Mouse (Mus musculus) brown adipose tissue, adult 24 weeks (tissue): ENCODE data around the gene Pip5k1b. TPM values are rescaled to one million over a fixed set of nuclear protein-coding genes. Genes with fewer than 3 reads are reported as not detected.

Experiments used
- H3K27ac ChIP-seq: fragments of 200-500 bp; replicated peaks from 2 replicates; pipeline ENCODE4 v1.5.1; 2012; ENCODE audit warnings: low read depth, mild to moderate bottlenecking, low read length
- H3K4me1 ChIP-seq: fragments of 200-500 bp; 2 replicates; pipeline ENCODE4 v1.6.1; 2012; ENCODE audit warnings: low read length, mixed read lengths; ENCODE audit not compliant: control insufficient read depth, insufficient read depth, insufficient read length
- H3K4me3 ChIP-seq: fragments of 200-500 bp; 2 replicates; pipeline ENCODE4 v1.5.1; 2012; ENCODE audit warnings: low read depth, mild to moderate bottlenecking, low read length, moderate library complexity; ENCODE audit not compliant: insufficient read depth
- polyA plus RNA-seq: library from polyadenylated mRNA; stranded (reverse); fragments of >200 nt; gene quantifications from 2 replicates; pipeline ENCODE4 v1.2.4, GENCODE M21; 2012; ENCODE audit not compliant: missing spikeins, insufficient read depth, insufficient read length

The Pip5k1b gene
- polyA plus RNA-seq: not detected in 2 replicates

- Histone ChIP-seq H3K4me1 (no peaks in the 10 kb centered on the region), H3K27ac (no peak within 1 kb of the TSS), H3K4me3 (peak within 1 kb of the TSS; percentile 75)
Measured at GRCm38 (mm10) chr19:24555466-24555903, at the start of gene Pip5k1b. Gene Pip5k1b (minus strand): TSS chr19:24555872.

- Histone ChIP-seq H3K27ac (no peak overlapping the region), H3K4me1 (no peaks in the 10 kb centered on the region), H3K4me3 (no peak overlapping the region)
Measured at GRCm38 (mm10) chr19:24604105-24604504, 48.4 kb upstream of the Pip5k1b start.

- Histone ChIP-seq H3K4me1 (no peaks in the 10 kb centered on the region), H3K27ac (no peak overlapping the region), H3K4me3 (no peak overlapping the region)
Measured at GRCm38 (mm10) chr19:24603431-24603830, 47.8 kb upstream of the Pip5k1b start.

GRCm38 (mm10) chr19:24586726-24587125 lies 31.1 kb upstream of the Pip5k1b start:
- H3K4me1 ChIP-seq: no peaks in the 10 kb centered on the region
- H3K4me3 ChIP-seq: no peak overlapping the region
- no peak overlapping the region for H3K27ac ChIP-seq

- Histone ChIP-seq H3K4me1 (no peaks in the 10 kb centered on the region), H3K4me3 (no peak overlapping the region), H3K27ac (no peak overlapping the region)
Measured at GRCm38 (mm10) chr19:24585171-24585570, 29.5 kb upstream of the Pip5k1b start.

GRCm38 (mm10) chr19:24583956-24584355 lies 28.3 kb upstream of the Pip5k1b start:
- no peaks in the 10 kb centered on the region for H3K4me1 ChIP-seq
- H3K4me3 ChIP-seq: no peak overlapping the region
- H3K27ac ChIP-seq: no peak overlapping the region

GRCm38 (mm10) chr19:24576125-24576524 lies 20.5 kb upstream of the Pip5k1b start:
- Histone ChIP-seq H3K27ac (no peak overlapping the region), H3K4me1 (peaks cover 2% of the 10 kb centered on the region; the same call in 1 of the 2 replicates), H3K4me3 (no peak overlapping the region)

GRCm38 (mm10) chr19:24571756-24572181 lies 16.1 kb upstream of the Pip5k1b start:
- Histone ChIP-seq H3K4me3 (no peak overlapping the region), H3K27ac (no peak overlapping the region), H3K4me1 (peaks cover 2% of the 10 kb centered on the region; the same call in 1 of the 2 replicates)

- Histone ChIP-seq H3K4me1 (peaks cover 2% of the 10 kb centered on the region; the same call in 1 of the 2 replicates), H3K27ac (no peak overlapping the region), H3K4me3 (no peak overlapping the region)
Measured at GRCm38 (mm10) chr19:24570969-24571368, 15.3 kb upstream of the Pip5k1b start.

DNA sequence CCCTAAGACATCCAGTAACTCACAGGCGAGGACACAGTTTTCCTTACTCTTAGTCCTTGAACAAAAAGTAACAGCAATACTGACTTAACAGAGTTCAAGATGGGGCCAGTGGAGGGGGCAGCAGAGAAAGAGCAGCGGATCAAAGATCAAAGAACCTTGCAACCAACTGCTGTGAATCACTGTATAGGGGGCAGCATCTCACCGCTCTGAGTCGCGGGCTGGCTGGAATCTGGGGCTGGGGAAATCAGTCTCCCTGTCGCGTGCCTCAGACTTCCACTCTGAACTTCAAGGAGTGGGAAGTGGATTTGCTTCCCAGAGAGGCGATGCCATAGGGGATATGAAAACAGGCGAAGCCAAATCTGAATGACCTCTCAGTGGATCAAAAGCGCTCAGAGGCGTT lies 1.8 kb upstream of the Pip5k1b start:
- H3K27ac ChIP-seq: no peak overlapping the region
- H3K4me3 ChIP-seq: no peak overlapping the region
- no peaks in the 10 kb centered on the region for H3K4me1 ChIP-seq

DNA sequence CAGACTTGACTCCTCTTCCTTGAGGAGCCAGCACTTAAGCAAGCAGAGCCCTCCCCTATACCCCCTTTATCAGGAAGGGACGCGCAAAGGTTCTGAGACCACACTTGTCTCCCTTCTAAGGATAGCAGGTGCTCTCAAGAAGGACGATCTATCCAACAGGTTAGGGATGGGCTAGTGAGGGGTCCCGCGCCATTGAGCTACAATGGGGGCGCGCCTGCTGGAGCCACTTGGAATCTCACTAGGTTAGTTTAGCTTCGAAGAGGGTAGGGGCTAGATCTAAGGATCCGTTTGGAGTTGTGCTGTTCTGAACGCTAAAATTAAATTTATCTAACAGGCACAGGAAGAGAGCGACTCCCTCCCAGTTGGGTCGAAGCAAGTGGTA lies 904 bp upstream of the Pip5k1b start:
- Histone ChIP-seq H3K4me3 (peak overlapping the region; percentile 75; the same call in 1 of the 2 replicates), H3K4me1 (no peaks in the 10 kb centered on the region), H3K27ac (no peak overlapping the region)

- no peaks in the 10 kb centered on the region for H3K4me1 ChIP-seq
- peak overlapping the region; percentile 75 for H3K4me3 ChIP-seq
- no peak overlapping the region for H3K27ac ChIP-seq
Measured at GRCm38 (mm10) chr19:24555904-24556584, 372 bp upstream of the Pip5k1b start.

- H3K27ac ChIP-seq: no peak overlapping the region
- peak overlapping the region; percentile 55; the same call in 1 of the 2 replicates for H3K4me3 ChIP-seq
- H3K4me1 ChIP-seq: no peaks in the 10 kb centered on the region
Measured at GRCm38 (mm10) chr19:24554911-24555465, 684 bp downstream of the Pip5k1b start.

- Histone ChIP-seq H3K27ac (no peak overlapping the region), H3K4me3 (no peak overlapping the region), H3K4me1 (no peaks in the 10 kb centered on the region)
Measured at GRCm38 (mm10) chr19:24554425-24554824, 1.2 kb downstream of the Pip5k1b start.

DNA sequence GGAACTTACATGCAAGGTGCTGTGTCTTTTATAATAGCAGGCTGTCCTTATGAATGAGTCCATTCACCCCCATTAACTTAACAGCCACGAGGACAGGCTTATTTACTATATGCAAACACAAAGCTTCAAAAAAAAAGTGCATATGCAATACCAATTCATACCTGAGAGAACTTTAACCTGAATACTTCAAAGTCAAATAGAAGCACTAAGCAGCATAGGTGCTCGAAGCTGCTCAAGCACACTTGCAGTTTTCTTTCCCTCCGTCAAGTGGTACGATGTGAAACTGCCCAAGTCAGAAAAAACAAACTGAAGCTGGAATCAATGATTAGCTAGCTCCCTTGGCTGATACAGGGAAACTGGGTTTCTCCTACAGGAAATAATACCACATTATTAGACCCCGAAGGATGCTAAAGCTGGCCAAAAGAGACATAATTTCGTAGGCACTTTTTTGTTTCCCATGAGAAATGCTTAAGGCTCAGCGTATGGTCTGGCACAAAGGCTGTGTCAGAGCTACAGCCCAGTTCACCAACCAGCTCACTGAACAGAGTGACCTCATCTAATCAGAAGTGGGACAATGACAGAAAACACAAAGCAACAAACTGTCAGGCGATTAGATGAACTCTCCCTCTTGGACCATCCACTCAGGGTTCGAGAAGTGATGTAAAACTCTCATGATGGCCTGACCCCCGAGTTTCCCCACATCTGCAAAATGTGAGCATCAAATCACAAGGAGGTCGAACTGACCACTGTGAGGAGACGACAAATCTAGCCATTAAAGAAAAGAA lies 2.2 kb downstream of the Pip5k1b start:
- H3K4me3 ChIP-seq: no peak overlapping the region

More for the DNA sequence above, 2.2 kb downstream of the Pip5k1b start:
- no peak overlapping the region for H3K27ac ChIP-seq
- no peaks in the 10 kb centered on the region for H3K4me1 ChIP-seq
